Mouse (Mus musculus): ENCODE data around the gene Gm21028. TPM values are rescaled to one million over a fixed set of nuclear protein-coding genes. Genes with fewer than 3 reads are reported as not detected.

Gm21028 gene
- not detected in 2 replicates for polyA plus RNA-seq (2015; fragmentation: Nextera tagmentation; extraction: Ambion mirVana)

DNA sequence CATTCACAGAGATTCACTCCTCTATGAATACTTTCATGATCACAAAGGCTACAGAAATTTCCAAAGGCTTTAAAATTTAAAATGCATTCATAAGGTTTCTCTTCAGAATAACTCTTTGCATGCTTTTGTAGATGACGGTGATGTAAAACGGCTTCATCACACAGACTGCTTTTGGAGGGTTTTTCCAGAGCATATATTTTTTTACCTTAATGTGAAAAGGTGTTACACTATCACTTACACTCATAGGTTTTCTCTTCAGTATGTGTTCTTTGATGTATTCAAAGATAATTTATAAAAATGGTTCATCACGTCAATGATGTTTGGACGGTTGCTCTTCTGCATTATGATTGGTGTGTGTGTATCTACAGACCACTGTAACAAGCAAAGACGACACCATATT lies at the start of gene Gm21028:
Gene Gm21028, minus strand, starts transcription at position 101 of the 400 bp plus-strand sequence.

DNA sequence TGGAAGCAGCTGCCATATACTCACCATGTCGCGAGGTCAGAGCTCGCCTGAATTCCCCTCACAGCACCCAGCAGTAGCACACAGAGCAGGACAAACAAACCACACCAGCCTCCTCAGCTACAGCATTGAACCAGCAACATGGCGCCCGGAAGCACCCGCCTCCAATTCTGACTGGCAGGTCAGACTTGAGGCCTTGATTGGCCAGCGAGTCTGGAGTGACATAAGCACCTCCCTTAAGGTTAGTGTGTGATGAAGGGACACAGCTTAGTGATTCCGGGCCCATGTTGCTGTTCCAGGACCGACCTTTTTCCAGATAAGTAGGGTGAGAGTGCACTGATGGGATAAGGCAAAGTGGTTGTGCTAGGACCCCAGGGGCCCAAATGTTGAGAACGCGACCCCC lies 14.0 kb upstream of the Gm21028 start, which contains the start of gene Zfp977:
Gene Zfp977, minus strand, starts transcription at position 135 of the 400 bp plus-strand sequence.

Small RNA genes lying within 50 kb of the gene (microRNA-seq; reads per million reads assigned to microRNA genes)
- 0 reads per million in 2 experiments for gene Gm24938

Other genes starting within 250 kb of the Gm21028 start
- not detected in 2 replicates for gene 4933421I07Rik, start 130.5 kb downstream of the Gm21028 start, polyA plus RNA-seq (2015; fragmentation: Nextera tagmentation; extraction: Ambion mirVana)
- gene Zfp141, start 72.8 kb downstream of the Gm21028 start, polyA plus RNA-seq (2015; fragmentation: Nextera tagmentation; extraction: Ambion mirVana) = 2.7 and 3.4 TPM in 2 replicates
- 0.12 and 0.19 TPM in 2 replicates for gene Zfp977, start 14.0 kb upstream of the Gm21028 start, polyA plus RNA-seq (2015; fragmentation: Nextera tagmentation; extraction: Ambion mirVana)
- 0.67 and 0.73 TPM in 2 replicates for gene Zfp976, start 64.0 kb upstream of the Gm21028 start, polyA plus RNA-seq (2015; fragmentation: Nextera tagmentation; extraction: Ambion mirVana)
- gene Zfp975, start 114.2 kb upstream of the Gm21028 start, polyA plus RNA-seq (2015; fragmentation: Nextera tagmentation; extraction: Ambion mirVana) = 3.0 TPM in 2 replicates
- gene Gm17067, start 148.4 kb upstream of the Gm21028 start, polyA plus RNA-seq (2015; fragmentation: Nextera tagmentation; extraction: Ambion mirVana) = not detected in 2 replicates
- not detected in 2 replicates for gene Vmn2r62, start 214.9 kb upstream of the Gm21028 start, polyA plus RNA-seq (2015; fragmentation: Nextera tagmentation; extraction: Ambion mirVana)

Measured in skeletal muscle tissue, postnatal 0 days (tissue).